Mouse (Mus musculus) T-helper 1 cell (primary cell): Measurements from ENCODE around the gene Mrpl43.

Experiments used
- in situ Hi-C: fragments of 300-600 bp; cut with MboI, MseI; formaldehyde crosslinking; loops from one replicate; pipeline ENCODE4 v1.15.1; 2025; ENCODE audit warnings: high pct_unique_total_duplicates

Mrpl43 gene

DNA sequence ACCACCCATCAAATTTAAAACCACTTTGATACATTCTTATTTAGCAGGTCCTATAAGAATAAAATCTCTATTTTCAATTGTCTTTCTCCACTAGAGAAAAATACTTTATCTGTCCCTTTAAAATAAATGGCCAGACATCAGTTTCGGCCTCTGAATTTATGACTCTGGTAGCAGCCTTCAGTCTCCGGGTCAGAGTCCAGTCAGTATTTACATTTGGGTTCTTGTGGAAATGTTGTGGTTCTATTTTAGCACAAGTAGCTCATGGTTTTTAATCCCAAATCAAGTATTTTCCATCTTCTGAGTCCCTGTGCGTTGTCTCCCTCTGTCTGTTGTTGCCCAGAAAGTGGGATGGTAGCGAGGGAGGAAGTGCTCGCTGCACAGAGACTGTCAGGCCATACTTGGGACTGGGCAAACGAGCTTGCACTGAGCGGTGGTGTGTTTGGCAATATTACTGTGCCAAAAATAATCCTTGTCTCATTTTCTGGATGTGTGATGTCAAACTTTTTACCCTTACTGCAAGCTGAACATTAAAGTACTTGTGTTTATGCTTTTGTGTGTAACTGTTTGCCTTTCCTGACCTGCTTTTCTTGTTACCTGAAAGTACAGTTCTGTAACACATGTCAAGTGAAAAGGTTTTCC lies 23.6 kb downstream of the Mrpl43 start:
- in situ Hi-C loops = no loop called here

DNA sequence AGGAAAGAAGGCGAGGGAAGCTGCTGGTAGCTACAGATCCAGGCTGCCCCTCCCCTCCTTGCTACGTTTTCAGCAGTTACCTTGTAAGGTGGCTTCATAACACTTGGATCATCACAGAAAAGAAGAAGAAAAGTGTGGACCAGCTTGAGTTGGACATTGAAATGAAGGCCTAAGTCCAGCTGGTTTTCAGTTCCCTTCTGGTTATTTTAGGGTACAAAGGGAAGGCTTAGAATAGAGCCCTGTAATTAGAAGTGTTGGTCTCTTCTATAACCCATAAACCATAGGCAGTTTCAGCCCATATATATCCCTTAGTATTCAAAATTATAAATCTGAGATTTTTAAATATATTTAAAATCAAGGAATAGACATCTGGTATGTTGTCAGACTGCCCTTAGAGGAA lies 25.5 kb downstream of the Mrpl43 start:
- in situ Hi-C loops = no loop called here

DNA sequence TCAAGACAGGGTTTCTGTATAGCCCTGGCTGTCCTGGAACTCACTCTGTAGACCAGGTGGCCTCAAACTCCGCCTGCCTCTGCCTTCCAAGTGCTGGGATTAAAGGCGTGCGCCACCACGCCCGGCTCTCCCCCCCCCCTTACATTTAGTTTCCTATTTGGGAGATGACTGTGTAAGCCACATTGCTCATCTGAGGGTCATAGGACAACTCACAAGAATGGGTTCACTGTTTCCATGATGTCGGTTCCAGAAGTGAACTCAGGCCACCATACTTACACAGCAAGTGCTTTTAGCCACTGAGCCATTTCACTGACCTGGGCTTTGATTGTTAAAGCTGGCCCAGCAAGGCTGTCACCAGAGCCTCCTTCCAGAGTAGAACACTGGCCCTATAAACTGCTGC lies 29.1 kb downstream of the Mrpl43 start:
- in situ Hi-C loops = loop anchor here (5.0 kb wide), 1 partner anchor 40 kb away; no protein-coding TSS in a partner anchor

DNA sequence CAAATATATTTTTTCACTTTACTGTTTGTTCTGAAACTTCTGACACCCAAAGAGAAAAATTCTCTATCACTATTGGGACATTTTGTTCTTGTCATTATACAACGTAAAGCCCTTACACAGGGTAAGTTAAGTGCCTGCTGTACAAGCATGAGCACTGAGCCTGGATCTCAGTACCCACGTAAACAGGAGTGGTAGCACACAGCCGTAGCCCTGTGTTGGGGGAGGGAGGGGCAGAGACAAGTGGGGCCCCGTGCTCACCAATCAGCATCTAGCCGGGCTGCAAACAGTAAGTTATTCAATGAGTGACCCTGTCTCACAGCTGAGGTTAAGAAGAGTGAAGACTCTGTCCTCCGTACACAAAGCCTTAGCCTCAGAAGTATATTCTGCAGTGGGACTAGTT lies 29.6 kb downstream of the Mrpl43 start:
- in situ Hi-C loops = loop anchor here (5.0 kb wide), 1 partner anchor 39 kb away; no protein-coding TSS in a partner anchor

DNA sequence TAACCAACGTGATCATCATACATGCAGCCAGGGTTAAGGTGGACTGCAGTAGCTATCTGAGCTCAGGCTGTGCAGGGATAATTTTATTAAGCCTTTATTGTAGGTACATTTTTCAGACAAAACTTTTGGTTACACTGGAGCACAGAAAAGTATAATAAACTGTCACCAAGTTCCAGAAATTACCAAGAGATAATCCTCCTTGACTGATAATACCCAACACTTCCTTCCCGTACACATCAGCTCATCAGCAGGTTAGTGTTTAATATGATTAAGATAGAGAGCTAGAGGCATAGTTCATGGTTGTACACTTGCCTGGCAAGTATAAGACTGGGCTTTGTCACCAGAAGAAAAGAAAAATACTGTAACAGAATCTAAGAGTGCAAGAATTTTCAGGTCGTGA lies 37.9 kb downstream of the Mrpl43 start:
- in situ Hi-C loops = no loop called here

DNA sequence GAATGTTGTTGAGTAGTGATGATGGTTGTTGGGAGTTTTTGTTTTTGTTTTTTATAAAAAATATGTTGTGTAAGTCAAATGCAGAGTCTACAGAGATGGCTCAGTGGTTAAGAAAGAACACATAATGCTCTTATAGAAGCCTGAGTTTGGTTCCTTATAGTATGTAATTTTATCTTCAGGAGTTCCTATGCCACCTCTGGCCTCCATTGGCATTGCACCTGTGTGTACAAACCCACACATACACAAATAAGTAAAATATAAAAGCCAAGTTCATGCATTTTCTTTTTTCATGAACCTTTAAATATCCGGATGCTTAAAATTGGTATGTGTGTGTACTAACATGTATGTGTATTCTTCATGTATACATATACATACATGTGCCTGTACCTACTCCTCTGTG lies 40.3 kb downstream of the Mrpl43 start:
- in situ Hi-C loops = no loop called here

DNA sequence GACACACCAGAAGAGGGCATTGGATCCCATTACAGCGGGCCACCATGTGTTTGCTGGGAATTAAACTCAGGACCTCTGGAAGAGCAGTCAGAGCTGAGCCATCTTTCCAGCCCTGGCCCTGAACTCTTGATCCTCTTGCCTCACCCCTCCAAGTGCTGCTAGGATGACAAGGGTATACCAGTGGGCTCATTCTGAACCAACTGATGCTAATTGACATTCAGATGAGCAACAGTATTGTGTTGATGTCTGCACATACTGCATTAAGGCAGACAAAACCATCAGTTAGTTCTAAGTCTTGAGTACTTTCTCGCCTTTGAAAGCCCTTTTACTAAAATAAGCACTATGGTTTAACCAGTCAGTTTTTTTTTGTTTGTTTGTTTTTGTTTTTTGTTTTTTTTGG lies 46.6 kb downstream of the Mrpl43 start:
- in situ Hi-C loops = no loop called here
